Mouse (Mus musculus) ES-Bruce4 (cell line): ENCODE results near the gene Hmgcs1. TPM values are rescaled to one million over a fixed set of nuclear protein-coding genes. Genes with fewer than 3 reads are reported as not detected.
A peak's percentile ranks its signal among the peaks of the same experiment; 100 is the strongest.

ENCODE experiments used
- H3K27ac ChIP-seq: 2 replicates; pipeline ENCODE4 v1.5.1; 2012; ENCODE audit warnings: low read length, inconsistent platforms; ENCODE audit not compliant: insufficient read depth
- H3K27me3 ChIP-seq: 2 replicates; pipeline ENCODE4 v1.6.1; 2012; ENCODE audit warnings: mild to moderate bottlenecking, low read length, inconsistent platforms; ENCODE audit not compliant: control insufficient read depth, poor library complexity, insufficient read depth, severe bottlenecking
- H3K36me3 ChIP-seq: 2 replicates; pipeline ENCODE4 v1.6.1; 2012; ENCODE audit warnings: inconsistent platforms, mild to moderate bottlenecking, low read length, moderate library complexity; ENCODE audit not compliant: control insufficient read depth, poor library complexity, insufficient read depth, severe bottlenecking
- H3K4me1 ChIP-seq: one replicate; pipeline ENCODE4 v1.8.1; 2011; ENCODE audit warnings: low read length; ENCODE audit not compliant: control insufficient read depth, insufficient read depth
- H3K4me3 ChIP-seq: 2 replicates; pipeline ENCODE4 v1.5.1; 2011; ENCODE audit warnings: low read depth, mild to moderate bottlenecking, low read length
- H3K9ac ChIP-seq: 2 replicates; pipeline ENCODE4 v1.6.1; 2012; ENCODE audit warnings: low read depth, mild to moderate bottlenecking, inconsistent platforms; ENCODE audit not compliant: poor library complexity, severe bottlenecking
- H3K9me3 ChIP-seq: replicated peaks from 2 replicates; pipeline ENCODE4 v1.6.1; 2012; ENCODE audit warnings: mild to moderate bottlenecking, low read length, inconsistent platforms; ENCODE audit not compliant: control insufficient read depth, poor library complexity, insufficient read depth, severe bottlenecking
- CTCF ChIP-seq: IDR thresholded peaks from one replicate; pipeline ENCODE4 v1.8.1; 2011; ENCODE audit warnings: low read depth, low read length
- EP300 ChIP-seq: IDR thresholded peaks from 2 replicates; pipeline ENCODE4 v1.6.1; 2011; ENCODE audit warnings: low read depth, low read length; ENCODE audit not compliant: insufficient read depth
- POLR2A ChIP-seq: IDR thresholded peaks from one replicate; pipeline ENCODE4 v1.8.1; 2011; ENCODE audit warnings: low read length; ENCODE audit not compliant: insufficient read depth
- polyA plus RNA-seq: library from polyadenylated mRNA; stranded (reverse); fragments of >200 nt; gene quantifications from 2 replicates; pipeline ENCODE4 v1.2.4, GENCODE M21; 2011; ENCODE audit warnings: low read depth; ENCODE audit not compliant: missing spikeins, insufficient read depth, insufficient read length

The Hmgcs1 gene
- polyA plus RNA-seq, 1 experiment: 300 TPM

GRCm38 (mm10) chr13:119746930-119747329, 56.8 kb downstream of the Hmgcs1 start:
- no peaks in the 10 kb centered on the region for H3K4me1 ChIP-seq
- no peak overlapping the region for H3K9ac ChIP-seq
- TF ChIP-seq POLR2A: no peak
- TF ChIP-seq EP300: no peak
- no peak for TF ChIP-seq CTCF
- no peak overlapping the region for H3K27ac ChIP-seq
- H3K36me3 ChIP-seq: no peaks in the 10 kb centered on the region
- no peaks in the 10 kb centered on the region for H3K27me3 ChIP-seq
- H3K4me3 ChIP-seq: no peak overlapping the region
- no peaks in the 10 kb centered on the region for H3K9me3 ChIP-seq

- TF ChIP-seq EP300 (no peak), POLR2A (no peak), CTCF (no peak)
Observed at GRCm38 (mm10) chr13:119753859-119754634, 63.9 kb downstream of the Hmgcs1 start.

GRCm38 (mm10) chr13:119754635-119755020, 64.4 kb downstream of the Hmgcs1 start:
- no peak for TF ChIP-seq CTCF
- no peak for TF ChIP-seq POLR2A
- no peak for TF ChIP-seq EP300
- Histone ChIP-seq H3K36me3 (no peaks in the 10 kb centered on the region), H3K4me1 (no peaks in the 10 kb centered on the region), H3K9me3 (no peaks in the 10 kb centered on the region), H3K27me3 (no peaks in the 10 kb centered on the region), H3K9ac (no peak overlapping the region), H3K4me3 (no peak overlapping the region), H3K27ac (no peak overlapping the region)

More at GRCm38 (mm10) chr13:119753859-119754634, 63.9 kb downstream of the Hmgcs1 start:
- Histone ChIP-seq H3K4me3 (no peak overlapping the region), H3K27me3 (no peaks in the 10 kb centered on the region), H3K9me3 (no peaks in the 10 kb centered on the region), H3K4me1 (no peaks in the 10 kb centered on the region), H3K36me3 (no peaks in the 10 kb centered on the region), H3K9ac (no peak overlapping the region), H3K27ac (no peak overlapping the region)

GRCm38 (mm10) chr13:119755141-119755547, 65.0 kb downstream of the Hmgcs1 start:
- H3K4me1 ChIP-seq: no peaks in the 10 kb centered on the region
- TF ChIP-seq CTCF: no peak
- H3K4me3 ChIP-seq: peak overlapping the region; percentile 77
- H3K9me3 ChIP-seq: no peaks in the 10 kb centered on the region
- H3K27ac ChIP-seq: no peak overlapping the region
- peak overlapping the region; percentile 47 for H3K9ac ChIP-seq
- H3K27me3 ChIP-seq: no peaks in the 10 kb centered on the region
- H3K36me3 ChIP-seq: no peaks in the 10 kb centered on the region

- TF ChIP-seq EP300 (no peak), POLR2A (no peak), CTCF (no peak)
- Histone ChIP-seq H3K27ac (no peak within 1 kb of the TSS), H3K9me3 (no peaks in the 10 kb centered on the region), H3K36me3 (peaks cover under 1% of the 10 kb centered on the region; the same call in 1 of the 2 replicates), H3K9ac (peak within 1 kb of the TSS; percentile 47), H3K27me3 (no peaks in the 10 kb centered on the region), H3K4me3 (peak within 1 kb of the TSS; percentile 77), H3K4me1 (no peaks in the 10 kb centered on the region)
Observed at GRCm38 (mm10) chr13:119755681-119756471, 65.7 kb downstream of the Hmgcs1 start, which contains the start of gene Nim1k. Nim1k (minus strand) TSS chr13:119755882.

GRCm38 (mm10) chr13:119756831-119757230, 66.7 kb downstream of the Hmgcs1 start:
- TF ChIP-seq EP300 (no peak), CTCF (no peak), POLR2A (no peak)

More at GRCm38 (mm10) chr13:119756831-119757230, 66.7 kb downstream of the Hmgcs1 start:
- Histone ChIP-seq H3K27ac (no peak overlapping the region), H3K36me3 (peaks cover 3% of the 10 kb centered on the region; the same call in 1 of the 2 replicates), H3K4me1 (no peaks in the 10 kb centered on the region), H3K4me3 (no peak overlapping the region), H3K27me3 (no peaks in the 10 kb centered on the region), H3K9ac (no peak overlapping the region), H3K9me3 (no peaks in the 10 kb centered on the region)

Other genes starting within 250 kb of the Hmgcs1 start
- 69.1 and 79.3 TPM in 2 replicates for gene 4833420G17Rik, start 227.6 kb upstream of the Hmgcs1 start, polyA plus RNA-seq
- 14.7 and 16.6 TPM in 2 replicates for gene Tmem267, start 202.3 kb upstream of the Hmgcs1 start, polyA plus RNA-seq
- gene 3110070M22Rik, start 202.0 kb upstream of the Hmgcs1 start, polyA plus RNA-seq: 1.4 and 1.8 TPM in 2 replicates
- gene Ccl28, start 66.6 kb upstream of the Hmgcs1 start, polyA plus RNA-seq: 0.75 and 0.94 TPM in 2 replicates
- gene Nim1k, start 65.5 kb downstream of the Hmgcs1 start, polyA plus RNA-seq: 0.19 and 0.23 TPM in 2 replicates
- gene Zfp131, start 100.5 kb downstream of the Hmgcs1 start, polyA plus RNA-seq: 40.8 and 41.2 TPM in 2 replicates
- gene AF067063, start 139.8 kb downstream of the Hmgcs1 start, polyA plus RNA-seq: not detected in 2 replicates
- not detected in 2 replicates for gene D13Ertd608e, start 145.6 kb downstream of the Hmgcs1 start, polyA plus RNA-seq
- not detected in 2 replicates for gene Tcstv1, start 204.4 kb downstream of the Hmgcs1 start, polyA plus RNA-seq
- gene Gm21761, start 238.9 kb downstream of the Hmgcs1 start, polyA plus RNA-seq: not detected in 2 replicates